Mouse (Mus musculus) hindbrain, embryonic 15.5 days (tissue): ENCODE measurements around the gene Arl3. TPM values are rescaled to one million over a fixed set of nuclear protein-coding genes. Genes with fewer than 3 reads are reported as not detected.

Experiments
- ATAC-seq: fragments of 200-750 bp; cut with Nextera tagmentation; 2 replicates; pipeline ENCODE4 v1.8.0; 2017; ENCODE audit warnings: low read depth, moderate number of reproducible peaks, moderate TSS enrichment; ENCODE audit not compliant: low FRiP score
- H3K27ac ChIP-seq: fragments of 300-500 bp; sonication (generic); replicated peaks from 2 replicates; pipeline ENCODE4 v1.5.1; 2015; ENCODE audit warnings: mild to moderate bottlenecking, inconsistent platforms
- H3K27me3 ChIP-seq: fragments of 300-500 bp; sonication (generic); 2 replicates; pipeline ENCODE4 v1.6.1; 2015; ENCODE audit warnings: control low read depth, inconsistent platforms
- H3K36me3 ChIP-seq: fragments of 300-500 bp; sonication (generic); 2 replicates; pipeline ENCODE4 v1.6.1; 2015; ENCODE audit warnings: control low read depth, inconsistent platforms
- H3K4me1 ChIP-seq: fragments of 300-500 bp; sonication (generic); replicated peaks from 2 replicates; pipeline ENCODE4 v1.6.1; 2015; ENCODE audit warnings: control low read depth, inconsistent platforms
- H3K4me2 ChIP-seq: fragments of 300-500 bp; sonication (generic); 2 replicates; pipeline ENCODE4 v1.6.1; 2015; ENCODE audit warnings: moderate library complexity, mild to moderate bottlenecking, inconsistent platforms
- H3K4me3 ChIP-seq: fragments of 300-500 bp; sonication (generic); 2 replicates; pipeline ENCODE4 v1.5.1; 2015; ENCODE audit warnings: mild to moderate bottlenecking, inconsistent platforms
- H3K9ac ChIP-seq: fragments of 300-500 bp; sonication (generic); 2 replicates; pipeline ENCODE4 v1.6.1; 2015; ENCODE audit warnings: inconsistent platforms
- H3K9me3 ChIP-seq: fragments of 300-500 bp; sonication (generic); 2 replicates; pipeline ENCODE4 v1.6.1; 2016; ENCODE audit warnings: control low read depth, inconsistent platforms
- WGBS: fragments of 180-500 bp; shearing (Covaris S2); methylation state at CpG from one replicate; pipeline ENCODE4 v1.1.7; 2015; 5-methylcytosine and 5-hydroxymethylcytosine counted together
- polyA plus RNA-seq: library from polyadenylated mRNA; unstranded; fragments of >200 nt; fragmentation: Nextera tagmentation; extraction: Ambion mirVana; gene quantifications from 2 replicates; pipeline ENCODE4 v1.2.1, GENCODE M21; 2015

Arl3 gene
- polyA plus RNA-seq, 1 experiment from 2014 or later = 208 TPM

GRCm38 (mm10) chr19:46484518-46484917, 88.5 kb downstream of the Arl3 start:
- Histone ChIP-seq H3K9me3 (no peaks in the 10 kb centered on the region), H3K36me3 (0 out of 2 replicates have a peak, but pooled peaks cover 8% of the 10 kb centered on the region), H3K4me1 (peaks cover 48% of the 10 kb centered on the region), H3K9ac (no peak overlapping the region), H3K4me2 (no peak overlapping the region), H3K4me3 (no peak overlapping the region), H3K27ac (peak overlapping the region; percentile 70), H3K27me3 (no peaks in the 10 kb centered on the region)
- 64% methylated on average over 5 of the region's 5 CpGs for WGBS
- ATAC-seq = no peak; the same call in 1 of the 2 replicates

- 0 out of 2 replicates have a peak, but pooled peaks cover 8% of the 10 kb centered on the region for H3K36me3 ChIP-seq
- H3K4me3 ChIP-seq = no peak overlapping the region
- no peak for ATAC-seq
- no peaks in the 10 kb centered on the region for H3K9me3 ChIP-seq
- peak overlapping the region; percentile 70 for H3K27ac ChIP-seq
- H3K4me1 ChIP-seq = peaks cover 51% of the 10 kb centered on the region
- no peak overlapping the region for H3K9ac ChIP-seq
- H3K4me2 ChIP-seq = no peak overlapping the region
- no peaks in the 10 kb centered on the region for H3K27me3 ChIP-seq
- 74% methylated on average over 15 of the region's 15 CpGs for WGBS
Observed at GRCm38 (mm10) chr19:46483701-46484328, 89.2 kb downstream of the Arl3 start.

- Histone ChIP-seq H3K4me1 (peaks cover 51% of the 10 kb centered on the region), H3K9me3 (no peaks in the 10 kb centered on the region), H3K27me3 (no peaks in the 10 kb centered on the region), H3K4me3 (no peak overlapping the region), H3K4me2 (no peak overlapping the region), H3K27ac (0 out of 2 replicates have a peak overlapping the region, but pooled peaks have one; percentile 49), H3K9ac (no peak overlapping the region), H3K36me3 (0 out of 2 replicates have a peak, but pooled peaks cover 8% of the 10 kb centered on the region)
- 38% methylated on average over 17 of the region's 17 CpGs for WGBS
- ATAC-seq = no peak
Observed at GRCm38 (mm10) chr19:46482896-46483516, 90.0 kb downstream of the Arl3 start.

DNA sequence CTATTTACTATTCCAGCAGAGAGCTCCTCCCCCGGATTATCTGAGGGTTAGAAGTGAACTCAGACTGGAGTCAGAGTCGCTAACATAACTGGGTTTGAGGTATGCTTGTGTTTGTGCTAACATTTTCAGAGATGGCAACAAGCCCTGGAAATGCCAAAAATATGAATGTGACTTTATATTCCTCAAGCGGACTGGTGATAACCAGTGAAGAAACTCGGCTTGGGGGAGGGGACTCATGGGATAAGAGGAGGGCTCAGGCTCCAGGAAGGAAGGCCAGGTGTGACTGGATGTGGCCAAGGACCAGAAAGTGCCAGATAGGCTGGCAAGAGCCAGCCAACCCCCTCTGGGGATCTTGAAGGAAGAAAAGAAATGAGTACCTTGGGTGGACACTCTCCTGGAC, 91.2 kb downstream of the Arl3 start:
- ATAC-seq = no peak
- H3K27ac ChIP-seq = peak overlapping the region; percentile 65; the same call in 1 of the 2 replicates
- H3K36me3 ChIP-seq = 0 out of 2 replicates have a peak, but pooled peaks cover 8% of the 10 kb centered on the region
- H3K4me2 ChIP-seq = no peak overlapping the region
- no peaks in the 10 kb centered on the region for H3K27me3 ChIP-seq
- WGBS = 33% methylated on average over 4 of the region's 4 CpGs
- H3K9ac ChIP-seq = 0 out of 2 replicates have a peak overlapping the region, but pooled peaks have one; percentile 1
- no peaks in the 10 kb centered on the region for H3K9me3 ChIP-seq
- H3K4me3 ChIP-seq = no peak overlapping the region
- H3K4me1 ChIP-seq = peaks cover 56% of the 10 kb centered on the region

DNA sequence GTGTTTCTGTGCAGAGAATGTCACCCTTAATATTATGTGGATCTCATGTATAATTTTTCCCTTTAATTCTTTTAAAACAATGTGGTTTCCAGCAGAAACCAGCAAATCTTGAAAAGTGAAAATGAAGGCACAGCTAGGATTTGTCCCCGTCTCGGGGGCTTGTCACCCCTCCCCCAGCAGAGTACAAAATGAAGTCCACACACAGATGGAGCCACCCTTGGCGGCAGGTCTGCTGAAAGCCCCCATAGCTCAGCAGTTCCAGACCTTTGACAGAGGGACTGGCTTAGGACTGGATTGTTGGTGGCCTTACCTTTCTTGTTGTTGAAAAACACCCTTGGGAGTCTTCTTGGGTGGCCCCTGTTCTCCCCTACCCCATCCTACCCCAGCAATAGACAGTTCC, 91.6 kb downstream of the Arl3 start:
- H3K27ac ChIP-seq = peak overlapping the region; percentile 65; the same call in 1 of the 2 replicates
- no peaks in the 10 kb centered on the region for H3K27me3 ChIP-seq
- peaks cover 56% of the 10 kb centered on the region for H3K4me1 ChIP-seq
- 31% methylated on average over 3 of the region's 3 CpGs for WGBS
- H3K36me3 ChIP-seq = 0 out of 2 replicates have a peak, but pooled peaks cover 8% of the 10 kb centered on the region
- H3K9ac ChIP-seq = 0 out of 2 replicates have a peak overlapping the region, but pooled peaks have one; percentile 1
- no peak overlapping the region for H3K4me2 ChIP-seq
- no peak for ATAC-seq
- H3K9me3 ChIP-seq = no peaks in the 10 kb centered on the region
- H3K4me3 ChIP-seq = no peak overlapping the region

Other genes with a start within 250 kb of the Arl3 start
- 119 and 145 TPM in 2 replicates for gene Psd, start 246.0 kb downstream of the Arl3 start, polyA plus RNA-seq
- 47.1 and 51.8 TPM in 2 replicates for gene Fbxl15, start 245.0 kb downstream of the Arl3 start, polyA plus RNA-seq
- gene Cuedc2, start 234.5 kb downstream of the Arl3 start, polyA plus RNA-seq = 336 and 347 TPM in 2 replicates
- 12.3 and 12.5 TPM in 2 replicates for gene Mfsd13a, start 232.1 kb downstream of the Arl3 start, polyA plus RNA-seq
- gene 2310034G01Rik, start 222.9 kb downstream of the Arl3 start, polyA plus RNA-seq = 2.0 and 2.3 TPM in 2 replicates
- gene Actr1a, start 177.4 kb downstream of the Arl3 start, polyA plus RNA-seq = 329 and 338 TPM in 2 replicates
- 23.4 and 24.7 TPM in 2 replicates for gene Sufu, start 176.3 kb downstream of the Arl3 start, polyA plus RNA-seq
- gene Trim8, start 71.5 kb downstream of the Arl3 start, polyA plus RNA-seq = 27.8 and 31.9 TPM in 2 replicates
- gene Sfxn2, start 167 bp upstream of the Arl3 start, polyA plus RNA-seq = 10.2 and 11.3 TPM in 2 replicates
- gene Wbp1l, start 25.9 kb upstream of the Arl3 start, polyA plus RNA-seq = 37.4 and 41.1 TPM in 2 replicates
- gene Cyp17a1, start 100.0 kb upstream of the Arl3 start, polyA plus RNA-seq = not detected in 2 replicates
- 23.2 and 25.6 TPM in 2 replicates for gene Borcs7, start 116.7 kb upstream of the Arl3 start, polyA plus RNA-seq
- gene As3mt, start 134.3 kb upstream of the Arl3 start, polyA plus RNA-seq = 37.6 and 39.6 TPM in 2 replicates
- gene Cnnm2, start 188.4 kb upstream of the Arl3 start, polyA plus RNA-seq = 8.6 and 9.4 TPM in 2 replicates